Comparison of ENCODE assay signal across 25 mouse cellular contexts in genomic region chr11:99090391-99090790, GRCm38 (mm10). TPM values are rescaled to one million over a fixed set of nuclear protein-coding genes. Genes with fewer than 3 reads are reported as not detected.
DNase-seq lines count a peak whose midpoint lies in the region; ATAC-seq and TF ChIP-seq lines count a peak whose summit lies in the region.
"Had no signal": no experiment of that assay in that cellular context is flagged by ENCODE, and none has a peak within 500 bp of the region (broad histone marks: within the 10 kb centered on the region; RNA-seq: fewer than 3 reads in every experiment).

No protein-coding gene starts in this region.

- peak; percentile 14 to 25 for DNase-seq in spleen, postnatal 36 days (ENCODE audit: low spot score in 2 of 2)
- DNase-seq in spleen, adult 12 weeks (ENCODE audit: low spot score): no peak
- DNase-seq in CD8-positive naive resting alpha-beta T cell, adult 2 months (ENCODE audit: low read depth in 2 of 2, low spot score in 2 of 2): peak; percentile 33 to 63
- DNase-seq in MEL (ENCODE audit: low read depth, low spot score): peak; percentile 47
- DNase-seq in thymus, postnatal 25 days: peak; percentile 42
- no peak for DNase-seq in adrenal gland, postnatal 10 days
- DNase-seq in heart, adult 9 months (ENCODE audit: low spot score in 2 of 2): no peak
- DNase-seq: adrenal gland, adult 2 months; adrenal gland, postnatal 36 days; cerebellum, adult 11 months; cerebellum, adult 8-10 months; cerebellum, postnatal 25 days; gastrocnemius, postnatal 10 days; heart, adult 18-20 months; heart, postnatal 14 days had no signal

- peak; percentile 9 to 36 (median 13); a peak in 2 of 6 replicates for TF ChIP-seq CTCF in MEL (IDR thresholded peaks at IDR 0.05 in 2 of 3, conservative IDR thresholded peaks at IDR 0.05 in 1 of 3; ENCODE audit: control insufficient read depth in 1 of 3, insufficient read depth in 1 of 3, low read depth in 2 of 3, low read length in 3 of 3, poor library complexity in 1 of 3, severe bottlenecking in 1 of 3)

- peaks cover 5 to 24% of the 10 kb centered on the region in 2 experiments for H3K4me1 ChIP-seq in MEL (ENCODE audit: control insufficient read depth in 1 of 2, insufficient read depth in 2 of 2, low read length in 2 of 2)
- no peaks in the 10 kb centered on the region for H3K4me1 ChIP-seq in kidney, embryonic 14.5 days (ENCODE audit: control insufficient read depth, insufficient read depth, low read length)
- H3K4me1 ChIP-seq: forebrain, embryonic 12.5 days; heart, embryonic 15.5 days had no signal

- H3K79me2 ChIP-seq in MEL (ENCODE audit: control insufficient read depth, insufficient read depth, low read length, poor library complexity): no peaks in the 10 kb centered on the region

- TF ChIP-seq EP300 in MEL (IDR thresholded peaks at IDR 0.05; ENCODE audit: low read depth in 1 of 2, low read length in 2 of 2): no peak

- TF ChIP-seq POLR2A in MEL (IDR thresholded peaks at IDR 0.05; ENCODE audit: control insufficient read depth in 1 of 2, insufficient read depth in 1 of 2, low read depth in 1 of 2, low read length in 2 of 2, poor library complexity in 1 of 2): no peak

- no peak overlapping the region for H3K27ac ChIP-seq in MEL (ENCODE audit: control insufficient read depth, low read depth, low read length)
- no peak overlapping the region for H3K27ac ChIP-seq in kidney, embryonic 14.5 days (ENCODE audit: low read depth, low read length)
- H3K27ac ChIP-seq: embryonic facial prominence, embryonic 12.5 days; forebrain, embryonic 12.5 days; heart, embryonic 15.5 days; hindbrain, embryonic 14.5 days; intestine, embryonic 15.5 days had no signal

- 95% methylated on average over 8 of the region's 8 CpGs for WGBS in kidney, embryonic 14.5 days

- H3K4me2 ChIP-seq in kidney, embryonic 14.5 days (replicated peaks; ENCODE audit: low read depth, low read length): no peak overlapping the region
- H3K4me2 ChIP-seq: embryonic facial prominence, embryonic 12.5 days; forebrain, embryonic 12.5 days; heart, embryonic 11.5 days; heart, embryonic 15.5 days; hindbrain, embryonic 14.5 days had no signal

- H3K36me3 ChIP-seq in MEL (ENCODE audit: control insufficient read depth in 1 of 2, insufficient read depth in 2 of 2, low read length in 2 of 2): peaks cover 0 to 12% of the 10 kb centered on the region in 2 experiments; a peak in 2 of 4 replicates
- H3K36me3 ChIP-seq in kidney, embryonic 14.5 days (ENCODE audit: control insufficient read depth, insufficient read depth, low read length): no peaks in the 10 kb centered on the region
- H3K36me3 ChIP-seq: embryonic facial prominence, embryonic 12.5 days; forebrain, embryonic 12.5 days; heart, embryonic 15.5 days; intestine, embryonic 15.5 days had no signal

- no peak; the same call in 1 of the 2 replicates for TF ChIP-seq RAD21 in MEL (IDR thresholded peaks at IDR 0.05; ENCODE audit: low read depth, low read length)

- H3K9me3 ChIP-seq in MEL (replicated peaks; ENCODE audit: insufficient read depth, low read length): no peaks in the 10 kb centered on the region
- no peaks in the 10 kb centered on the region for H3K9me3 ChIP-seq in kidney, embryonic 14.5 days (ENCODE audit: control insufficient read depth, low read length)
- H3K9me3 ChIP-seq: embryonic facial prominence, embryonic 12.5 days; heart, embryonic 15.5 days; intestine, embryonic 15.5 days had no signal

- no peak overlapping the region for H3K9ac ChIP-seq in MEL (ENCODE audit: control insufficient read depth, low read depth, low read length, poor library complexity, severe bottlenecking)
- H3K9ac ChIP-seq in kidney, embryonic 14.5 days (ENCODE audit: low read depth, low read length): no peak overlapping the region
- H3K9ac ChIP-seq: embryonic facial prominence, embryonic 12.5 days; forebrain, embryonic 12.5 days; heart, embryonic 15.5 days; hindbrain, embryonic 14.5 days; intestine, embryonic 15.5 days had no signal

- ATAC-seq in kidney, embryonic 14.5 days (ENCODE audit: low FRiP score, low TSS enrichment): no peak
- ATAC-seq: activated CD4-positive, CD25-positive, alpha-beta regulatory T cell, adult 4 months; forebrain, embryonic 16.5 days; intestine, embryonic 15.5 days had no signal

- H3K27me3 ChIP-seq in MEL (ENCODE audit: control insufficient read depth in 1 of 2, insufficient read depth in 2 of 2, low read length in 2 of 2): no peaks in the 10 kb centered on the region
- no peaks in the 10 kb centered on the region for H3K27me3 ChIP-seq in kidney, embryonic 14.5 days (ENCODE audit: control insufficient read depth, insufficient read depth, low read length)
- H3K27me3 ChIP-seq: embryonic facial prominence, embryonic 12.5 days; forebrain, embryonic 12.5 days; heart, embryonic 15.5 days; intestine, embryonic 15.5 days had no signal

- H3K4me3 ChIP-seq in MEL (ENCODE audit: control insufficient read depth in 1 of 2, insufficient read depth in 1 of 2, low read depth in 2 of 2, low read length in 2 of 2): no peak overlapping the region
- no peak overlapping the region for H3K4me3 ChIP-seq in kidney, embryonic 14.5 days (ENCODE audit: low read length)
- H3K4me3 ChIP-seq: embryonic facial prominence, embryonic 12.5 days; forebrain, embryonic 12.5 days; heart, embryonic 15.5 days; intestine, embryonic 15.5 days had no signal

TF ChIP-seq in MEL, 35 proteins besides CTCF, POLR2A, EP300 and RAD21:
- TF ChIP-seq RCOR1 (IDR thresholded peaks at IDR 0.05; ENCODE audit: low read depth, low read length) (0 out of 2 replicates have a peak, but pooled peaks have one; percentile 20), UBTF (IDR thresholded peaks at IDR 0.05; ENCODE audit: borderline replicate concordance, insufficient read depth, low read depth, low read length) (no peak), ZMIZ1 (IDR thresholded peaks at IDR 0.05; ENCODE audit: low read depth, low read length) (no peak), ETS1 (IDR thresholded peaks at IDR 0.05; ENCODE audit: low read depth, low read length) (no peak), TBP (IDR thresholded peaks at IDR 0.05; ENCODE audit: low read depth, low read length) (no peak), SIN3A (IDR thresholded peaks at IDR 0.05; ENCODE audit: low read length) (no peak), MYB (IDR thresholded peaks at IDR 0.05; ENCODE audit: low read depth, low read length) (no peak), ZC3H11A (IDR thresholded peaks at IDR 0.05; ENCODE audit: low read depth, low read length) (no peak), SMC3 (IDR thresholded peaks at IDR 0.05; ENCODE audit: low read depth, low read length) (peak; percentile 6; the same call in 1 of the 2 replicates), POLR2AphosphoS5 (IDR thresholded peaks at IDR 0.05; ENCODE audit: borderline replicate concordance, low read depth, low read length) (no peak), HCFC1 (IDR thresholded peaks at IDR 0.05; ENCODE audit: low read depth, low read length) (no peak), ZNF384 (IDR thresholded peaks at IDR 0.05; ENCODE audit: low read depth, low read length) (no peak)
TF ChIP-seq in MEL: peak in this region for 2.

RNA-seq across cellular contexts. Expression of gene Tns4, which starts 1.3 kb away (rescaled TPM):
- total RNA-seq in MEL (2012; rRNA removed): not detected in 2 replicates
- under 1 TPM in 1 of 2 experiments, not detected in 1; 0.03 TPM for polyA plus RNA-seq in MEL (2012; ENCODE audit: insufficient read depth in 1 of 2, insufficient read length in 2 of 2, low read depth in 1 of 2, low replicate concordance in 2 of 2, missing spikeins in 1 of 2)
- under 1 TPM; 0.12 to 0.51 TPM for total RNA-seq in adrenal gland, postnatal 10 days (2021)
- polyA plus RNA-seq in kidney, embryonic 14.5 days (2014; fragmentation: Nextera tagmentation; extraction: Ambion mirVana): 0.11 and 0.20 TPM in 2 replicates
- total RNA-seq: gastrocnemius, postnatal 10 days; hematopoietic stem cell, adult 5-6 weeks had no signal
- polyA plus RNA-seq: activated CD4-positive, CD25-positive, alpha-beta regulatory T cell, adult 4 months; forebrain, embryonic 16.5 days had no signal

RNA-seq across cellular contexts. Expression of gene Igfbp4, which starts 49.3 kb away (rescaled TPM):
- 89.8 and 94.4 TPM in 2 replicates for total RNA-seq in MEL (2012; rRNA removed)
- 100 to 1,000 TPM in 1 of 2 experiments, not detected in 1; 221 TPM for polyA plus RNA-seq in MEL (2012; ENCODE audit: insufficient read depth in 1 of 2, insufficient read length in 2 of 2, low read depth in 1 of 2, low replicate concordance in 2 of 2, missing spikeins in 1 of 2)
- 100 to 1,000 TPM; 219 to 333 TPM for total RNA-seq in adrenal gland, postnatal 10 days (2021)
- 421 and 542 TPM in 2 replicates for polyA plus RNA-seq in kidney, embryonic 14.5 days (2014; fragmentation: Nextera tagmentation; extraction: Ambion mirVana)

Comparison
In these comparisons a context has a peak if more than half of its experiments do, and no peak if none do; other contexts are left out.
1. DNase-seq: peak in spleen, postnatal 36 days (2 of 2), CD8-positive naive resting alpha-beta T cell, adult 2 months (2 of 2), MEL (single experiment) and thymus, postnatal 25 days (single experiment); none in spleen, adult 12 weeks (single experiment), adrenal gland, postnatal 10 days (single experiment) and heart, adult 9 months (0 of 2).